ENCODE assay signal across 27 mouse cellular contexts in the genomic region with DNA sequence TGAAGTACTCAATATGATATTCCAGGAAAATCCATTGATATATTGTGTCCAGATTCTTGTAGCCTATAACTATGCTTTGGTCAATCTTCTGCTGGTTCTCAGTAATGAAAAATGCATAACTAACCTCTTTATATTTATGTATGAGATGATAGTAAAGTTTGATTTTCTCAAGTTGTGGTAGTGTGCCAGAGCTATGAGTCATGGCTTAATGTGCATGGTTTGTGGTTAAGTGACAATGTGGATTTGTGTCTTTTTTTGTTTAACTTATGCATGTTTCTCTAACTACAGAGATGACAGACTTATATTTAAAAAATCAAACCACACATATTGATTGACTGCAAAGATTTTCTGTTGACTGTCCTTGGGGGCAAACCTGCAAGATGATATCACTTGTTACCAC. TPM values are rescaled to one million over a fixed set of nuclear protein-coding genes. Genes with fewer than 3 reads are reported as not detected.
DNase-seq lines count a peak whose midpoint lies in the region; TF ChIP-seq lines count a peak whose summit lies in the region.
"Had no signal": no experiment of that assay in that cellular context is flagged by ENCODE, and none has a peak within 500 bp of the region (broad histone marks: within the 10 kb centered on the region; RNA-seq: fewer than 3 reads in every experiment).

No protein-coding gene starts in this region.

- TF ChIP-seq CTCF in C2C12 (IDR thresholded peaks at IDR 0.05; ENCODE audit: control insufficient read depth, insufficient read depth, insufficient read length): no peak

- no peaks in the 10 kb centered on the region for H3K79me2 ChIP-seq in C2C12 (ENCODE audit: control insufficient read depth, insufficient read depth)

- H3ac ChIP-seq in C2C12 (ENCODE audit: control insufficient read depth, insufficient read length, low read depth): no peak overlapping the region

- H3K4me3 ChIP-seq in C2C12 (ENCODE audit: insufficient read depth, poor library complexity, severe bottlenecking): no peak overlapping the region
- H3K4me3 ChIP-seq: embryonic facial prominence, embryonic 10.5 days; embryonic facial prominence, embryonic 12.5 days; forebrain, embryonic 13.5 days; forebrain, embryonic 15.5 days had no signal

- H3K36me3 ChIP-seq in C2C12 (ENCODE audit: control insufficient read depth, insufficient read depth): no peaks in the 10 kb centered on the region
- H3K36me3 ChIP-seq: embryonic facial prominence, embryonic 10.5 days; embryonic facial prominence, embryonic 12.5 days; forebrain, embryonic 15.5 days had no signal

- H3K79me3 ChIP-seq in C2C12 (ENCODE audit: low read depth): no peaks in the 10 kb centered on the region

- DNase-seq in 3T3-L1 (ENCODE audit: low read depth, low spot score) (peak; percentile 90), NIH3T3 (ENCODE audit: low read depth) (peak; percentile 78)
- DNase-seq in thymus, postnatal 25 days: no peak
- no peak for DNase-seq in cerebellum, adult 9-10 months
- DNase-seq in gastrocnemius, postnatal 4 days (ENCODE audit: low spot score in 2 of 2): no peak
- DNase-seq: adrenal gland, adult 2 months; adrenal gland, postnatal 10 days; adrenal gland, postnatal 36 days; B cell, adult 2 months; cerebellum, adult 11 months; cerebellum, adult 2 months; cerebellum, adult 9-11 months; cerebellum, postnatal 14 days; cerebellum, postnatal 36 days; forebrain, postnatal 0 days had no signal

- no peaks in the 10 kb centered on the region for H3K27me3 ChIP-seq in C2C12 (ENCODE audit: control insufficient read depth, insufficient read depth, insufficient read length)
- H3K27me3 ChIP-seq: embryonic facial prominence, embryonic 12.5 days; forebrain, embryonic 13.5 days; forebrain, embryonic 15.5 days had no signal

TF ChIP-seq in C2C12, 6 proteins besides CTCF, POLR2A, EP300 and RAD21:
- TF ChIP-seq MYOD1 (IDR thresholded peaks at IDR 0.05; ENCODE audit: control insufficient read depth, insufficient read length, low read depth) (no peak), FOSL1 (IDR thresholded peaks at IDR 0.05; ENCODE audit: insufficient read depth, low read length, poor library complexity, severe bottlenecking) (peak; percentile 22)

RNA-seq across cellular contexts. Expression of a gene that starts 49.7 kb away (rescaled TPM):
- polyA plus RNA-seq in C2C12 (2012; fragmentation: generic; extraction: Trizol): not detected
- total RNA-seq in gastrocnemius, postnatal 4 days (2021): not detected
- total RNA-seq: adrenal gland, adult 2 months; adrenal gland, postnatal 10 days; adrenal gland, postnatal 36 days; common myeloid progenitor, adult 5-6 weeks; ES-E14; forebrain, postnatal 0 days; gastrocnemius, adult 18-20 months; MEL had no signal
- polyA plus RNA-seq: adrenal gland, adult 2 months; brain, embryonic 14.5 days; cerebellum, adult 2 months; embryonic facial prominence, embryonic 10.5 days; embryonic facial prominence, embryonic 12.5 days; embryonic facial prominence, embryonic 14.5 days; forebrain, embryonic 11.5 days; forebrain, embryonic 13.5 days; forebrain, embryonic 15.5 days; forebrain, postnatal 0 days had no signal

Comparison
In these comparisons a context has a peak if more than half of its experiments do, and no peak if none do; other contexts are left out.
1. DNase-seq: peak in 3T3-L1 (single experiment) and NIH3T3 (single experiment); none in thymus, postnatal 25 days (single experiment), cerebellum, adult 9-10 months (single experiment) and gastrocnemius, postnatal 4 days (0 of 2).